Mouse (Mus musculus) left cerebral cortex, adult 8-10 months (tissue): ENCODE measurements around the gene Samd10. TPM values are rescaled to one million over a fixed set of nuclear protein-coding genes. Genes with fewer than 3 reads are reported as not detected.

Source experiments
- DNase-seq, 2 experiments: peaks; one replicate each; pipeline ENCODE4 v3.0.0; 2022; ENCODE audit warnings: low spot score in 2 of 2
- total RNA-seq, 4 experiments: library from RNA; stranded (reverse); gene quantifications; 2 replicates each; pipeline ENCODE4 v1.2.4; 2022

Gene Samd10
- total RNA-seq, 4 experiments from 2014 or later, result 19.6 to 22.3 (median 21.6) TPM

- no peak for DNase-seq
Measured at GRCm38 (mm10) chr2:181577981-181578581, 20.9 kb downstream of the Samd10 start.

- no peak for DNase-seq
Measured at GRCm38 (mm10) chr2:181577126-181577525, 21.9 kb downstream of the Samd10 start.

- no peak for DNase-seq
Measured at GRCm38 (mm10) chr2:181576613-181577012, 22.4 kb downstream of the Samd10 start.

GRCm38 (mm10) chr2:181574921-181575545 is 24.0 kb downstream of the Samd10 start:
- DNase-seq, result no peak

GRCm38 (mm10) chr2:181573961-181574360 is 25.1 kb downstream of the Samd10 start:
- no peak for DNase-seq

- no peak for DNase-seq
Measured at GRCm38 (mm10) chr2:181572921-181573920, 25.8 kb downstream of the Samd10 start.

- no peak for DNase-seq
Measured at GRCm38 (mm10) chr2:181571941-181572670, 26.9 kb downstream of the Samd10 start.

GRCm38 (mm10) chr2:181570921-181571595 is 28.0 kb downstream of the Samd10 start:
- DNase-seq, result no peak

- no peak for DNase-seq
Measured at GRCm38 (mm10) chr2:181570375-181570774, 28.6 kb downstream of the Samd10 start.

- DNase-seq, result no peak
Measured at GRCm38 (mm10) chr2:181569856-181570255, 29.2 kb downstream of the Samd10 start.

- DNase-seq, result no peak
Measured at GRCm38 (mm10) chr2:181568272-181569008, 30.6 kb downstream of the Samd10 start.

GRCm38 (mm10) chr2:181567338-181567737 is 31.7 kb downstream of the Samd10 start:
- DNase-seq, result no peak

- no peak for DNase-seq
Measured at GRCm38 (mm10) chr2:181553772-181554171, 45.2 kb downstream of the Samd10 start.

GRCm38 (mm10) chr2:181550233-181550632 is 48.8 kb downstream of the Samd10 start:
- DNase-seq, result no peak

- no peak for DNase-seq
Measured at GRCm38 (mm10) chr2:181548682-181549081, 50.3 kb downstream of the Samd10 start.

GRCm38 (mm10) chr2:181548227-181548626 is 50.8 kb downstream of the Samd10 start:
- no peak for DNase-seq

GRCm38 (mm10) chr2:181546142-181546541 is 52.9 kb downstream of the Samd10 start:
- no peak for DNase-seq
